9 mouse cellular contexts compared by ENCODE assay signal in the genomic region with DNA sequence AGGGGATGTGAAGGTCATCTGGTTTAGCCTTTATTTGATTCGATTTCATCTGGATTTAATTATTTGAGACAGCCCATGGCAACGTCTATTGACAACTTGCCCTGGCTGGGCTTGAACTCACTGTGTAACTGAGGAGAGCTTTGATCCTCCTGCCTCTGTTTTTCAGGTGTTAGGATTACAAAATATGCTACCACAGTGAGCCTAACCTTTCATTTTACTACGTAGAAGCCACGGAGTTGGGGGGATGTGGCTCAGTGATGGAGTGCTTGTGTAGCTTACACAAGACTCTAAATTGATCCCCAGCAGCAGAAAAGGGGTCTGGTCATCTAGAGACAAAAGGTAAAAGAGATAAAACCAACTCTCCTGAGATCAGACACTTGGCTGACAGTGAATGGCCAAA. TPM values are rescaled to one million over a fixed set of nuclear protein-coding genes. Genes with fewer than 3 reads are reported as not detected.
DNase-seq lines count a peak whose midpoint lies in the region; ATAC-seq and TF ChIP-seq lines count a peak whose summit lies in the region.
"Had no signal": no experiment of that assay in that cellular context is flagged by ENCODE, and none has a peak within 500 bp of the region (broad histone marks: within the 10 kb centered on the region; RNA-seq: fewer than 3 reads in every experiment).

No protein-coding gene starts in this region.

- H3K27me3 ChIP-seq in forebrain, embryonic 12.5 days, result peaks cover 39% of the 10 kb centered on the region
- H3K27me3 ChIP-seq in forebrain, embryonic 16.5 days (replicated peaks; ENCODE audit: control insufficient read depth, insufficient read depth, low read length), result peaks cover 12% of the 10 kb centered on the region
- peaks cover 46% of the 10 kb centered on the region for H3K27me3 ChIP-seq in E14TG2a.4 (ENCODE audit: insufficient read depth, low read length)
- peaks cover 16% of the 10 kb centered on the region for H3K27me3 ChIP-seq in hindbrain, embryonic 15.5 days
- H3K27me3 ChIP-seq in midbrain, embryonic 12.5 days, result peaks cover 35% of the 10 kb centered on the region

- peaks cover 9% of the 10 kb centered on the region for H3K4me1 ChIP-seq in forebrain, embryonic 12.5 days
- peaks cover 4% of the 10 kb centered on the region for H3K4me1 ChIP-seq in forebrain, embryonic 16.5 days (replicated peaks; ENCODE audit: control insufficient read depth, insufficient read depth, low read length)
- H3K4me1 ChIP-seq in E14TG2a.4 (replicated peaks; ENCODE audit: low read depth, low read length), result peaks cover 16% of the 10 kb centered on the region
- peaks cover 11% of the 10 kb centered on the region for H3K4me1 ChIP-seq in hindbrain, embryonic 15.5 days (replicated peaks)
- H3K4me1 ChIP-seq in midbrain, embryonic 12.5 days, result peaks cover 3% of the 10 kb centered on the region; the same call in 1 of the 2 replicates

- H3K9ac ChIP-seq in forebrain, embryonic 12.5 days, result no peak overlapping the region
- H3K9ac ChIP-seq in forebrain, embryonic 16.5 days (replicated peaks; ENCODE audit: low read depth, low read length), result no peak overlapping the region
- 0 out of 2 replicates have a peak overlapping the region, but pooled peaks have one; percentile 70 for H3K9ac ChIP-seq in hindbrain, embryonic 15.5 days
- no peak overlapping the region for H3K9ac ChIP-seq in midbrain, embryonic 12.5 days (replicated peaks)

- H3K27ac ChIP-seq in forebrain, embryonic 12.5 days, result no peak overlapping the region
- no peak overlapping the region for H3K27ac ChIP-seq in forebrain, embryonic 16.5 days (ENCODE audit: low read length)
- H3K27ac ChIP-seq in hindbrain, embryonic 15.5 days (replicated peaks), result no peak overlapping the region
- no peak overlapping the region for H3K27ac ChIP-seq in midbrain, embryonic 12.5 days (replicated peaks)
- H3K27ac ChIP-seq: macrophage had no signal

- no peaks in the 10 kb centered on the region for H3K9me3 ChIP-seq in forebrain, embryonic 12.5 days
- no peaks in the 10 kb centered on the region for H3K9me3 ChIP-seq in forebrain, embryonic 16.5 days (ENCODE audit: control insufficient read depth, low read length)
- H3K9me3 ChIP-seq in E14TG2a.4 (ENCODE audit: low read length), result no peaks in the 10 kb centered on the region
- no peaks in the 10 kb centered on the region for H3K9me3 ChIP-seq in hindbrain, embryonic 15.5 days
- no peaks in the 10 kb centered on the region for H3K9me3 ChIP-seq in midbrain, embryonic 12.5 days

- H3K36me3 ChIP-seq in forebrain, embryonic 12.5 days (replicated peaks), result no peaks in the 10 kb centered on the region
- no peaks in the 10 kb centered on the region for H3K36me3 ChIP-seq in forebrain, embryonic 16.5 days (ENCODE audit: control insufficient read depth, insufficient read depth)
- no peaks in the 10 kb centered on the region for H3K36me3 ChIP-seq in E14TG2a.4 (ENCODE audit: insufficient read depth, low read length)
- no peaks in the 10 kb centered on the region for H3K36me3 ChIP-seq in hindbrain, embryonic 15.5 days
- H3K36me3 ChIP-seq in midbrain, embryonic 12.5 days, result no peaks in the 10 kb centered on the region

- H3K4me2 ChIP-seq in forebrain, embryonic 12.5 days, result peak overlapping the region; percentile 92; the same call in 1 of the 2 replicates
- no peak overlapping the region for H3K4me2 ChIP-seq in forebrain, embryonic 16.5 days (ENCODE audit: low read length)
- peak overlapping the region; percentile 89 for H3K4me2 ChIP-seq in hindbrain, embryonic 15.5 days
- H3K4me2 ChIP-seq in midbrain, embryonic 12.5 days (replicated peaks), result peak overlapping the region; percentile 94

- no peak for ATAC-seq in forebrain, embryonic 12.5 days (ENCODE audit: low FRiP score)
- ATAC-seq in forebrain, embryonic 16.5 days, result no peak
- ATAC-seq in hindbrain, embryonic 15.5 days (ENCODE audit: low FRiP score, low read depth), result no peak
- no peak for ATAC-seq in midbrain, embryonic 12.5 days (ENCODE audit: low FRiP score, low read depth)
- ATAC-seq in frontal cortex, adult (ENCODE audit: low TSS enrichment), result no peak

- no peak for DNase-seq in thymus, postnatal 36 days
- DNase-seq in gastrocnemius, postnatal 14 days, result no peak

- intact Hi-C loops in gastrocnemius, postnatal 14 days (cut with DNase I; ENCODE audit: low total_unique reads), result no loop called here

- TF ChIP-seq CTCF in E14TG2a.4 (conservative IDR thresholded peaks at IDR 0.05; ENCODE audit: low read length), result no peak

- WGBS in forebrain, embryonic 12.5 days, result 43% methylated on average over 4 of the region's 4 CpGs
- 45% methylated on average over 4 of the region's 4 CpGs for WGBS in forebrain, embryonic 16.5 days
- WGBS in hindbrain, embryonic 15.5 days, result 38% methylated on average over 4 of the region's 4 CpGs
- 40% methylated on average over 4 of the region's 4 CpGs for WGBS in midbrain, embryonic 12.5 days

- no peak overlapping the region for H3K4me3 ChIP-seq in forebrain, embryonic 12.5 days (replicated peaks)
- H3K4me3 ChIP-seq in forebrain, embryonic 16.5 days (replicated peaks; ENCODE audit: low read length), result no peak overlapping the region
- H3K4me3 ChIP-seq in E14TG2a.4 (replicated peaks; ENCODE audit: low read length), result peak overlapping the region; percentile 97
- peak overlapping the region; percentile 97 for H3K4me3 ChIP-seq in hindbrain, embryonic 15.5 days
- H3K4me3 ChIP-seq in midbrain, embryonic 12.5 days, result no peak overlapping the region

RNA-seq across cellular contexts. Expression of a gene that starts 1.1 kb away (rescaled TPM):
- 0.59 and 0.69 TPM in 2 replicates for polyA plus RNA-seq in forebrain, embryonic 12.5 days (2016; fragmentation: Nextera tagmentation; extraction: Ambion mirVana)
- 4.2 and 4.9 TPM in 2 replicates for polyA plus RNA-seq in forebrain, embryonic 16.5 days (2015; fragmentation: Nextera tagmentation; extraction: Ambion mirVana)
- polyA plus RNA-seq in hindbrain, embryonic 15.5 days (2015; fragmentation: Nextera tagmentation; extraction: Ambion mirVana), result 5.1 and 5.7 TPM in 2 replicates
- 0.84 and 0.96 TPM in 2 replicates for polyA plus RNA-seq in midbrain, embryonic 12.5 days (2016; fragmentation: Nextera tagmentation; extraction: Ambion mirVana)
- total RNA-seq in gastrocnemius, postnatal 14 days (2021), result 1 to 10 TPM; 2.0 to 2.3 TPM

Comparison
In these comparisons a context has a peak if more than half of its experiments do, and no peak if none do; other contexts are left out.
1. H3K4me3 ChIP-seq: peak in E14TG2a.4 (single experiment) and hindbrain, embryonic 15.5 days (single experiment); none in forebrain, embryonic 12.5 days (single experiment), forebrain, embryonic 16.5 days (single experiment) and midbrain, embryonic 12.5 days (single experiment).